Mouse (Mus musculus): ENCODE measurements around the gene Apol7b.

The Apol7b gene

DNA sequence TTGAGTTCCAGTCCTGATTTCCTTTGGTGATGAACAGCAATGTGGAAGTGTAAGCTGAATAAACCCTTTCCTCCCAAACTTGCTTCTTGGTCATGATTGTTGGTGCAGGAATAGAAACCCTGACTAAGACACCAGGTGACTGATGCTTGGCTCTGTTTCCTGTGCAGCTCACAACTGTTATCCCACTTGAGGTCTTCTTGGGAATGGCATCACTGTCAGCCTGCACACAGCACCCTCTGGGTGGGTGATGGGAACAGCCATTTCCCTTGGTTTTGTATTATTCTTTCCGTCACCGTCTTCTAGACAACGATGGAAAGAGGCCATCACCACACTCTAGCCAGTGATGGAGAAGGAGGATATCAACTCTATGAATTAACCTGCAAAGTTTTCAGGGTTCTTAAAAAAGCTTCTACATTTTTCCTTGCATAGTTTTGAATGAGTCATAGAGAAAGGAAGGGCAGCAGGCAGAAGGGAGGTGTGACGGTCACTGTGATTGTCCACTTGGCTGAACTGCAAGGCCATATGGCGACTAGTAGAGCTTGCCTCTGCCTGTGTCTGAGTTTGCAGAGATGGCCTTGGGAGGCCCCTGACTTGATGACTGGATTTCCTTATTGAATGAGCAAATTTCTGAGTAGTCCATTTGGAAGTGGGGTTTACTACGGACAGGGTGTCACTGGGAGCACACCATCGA is 62.8 kb downstream of the Apol7b start:
- DNase-seq (ENCODE audit: low spot score) = no peak

DNA sequence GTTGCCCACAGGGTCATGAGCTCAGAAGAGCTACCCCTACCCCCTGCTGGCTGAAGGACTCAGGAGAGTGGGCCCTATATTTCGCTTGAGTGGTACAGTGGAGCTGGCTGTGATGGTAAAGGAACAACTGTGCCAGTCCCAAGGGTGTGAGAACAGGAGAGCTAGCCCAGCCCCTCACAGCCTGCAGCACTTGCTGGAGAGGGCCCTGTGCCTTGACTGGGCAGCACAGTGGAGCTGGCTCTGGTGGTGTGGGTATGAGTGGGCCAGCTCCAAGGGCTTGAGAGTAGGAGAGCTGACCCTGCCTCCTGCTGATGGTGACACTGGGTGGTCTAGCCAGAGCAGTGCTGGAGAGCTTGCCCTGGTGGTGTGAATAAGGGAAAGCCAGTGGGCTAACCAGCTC is 64.4 kb downstream of the Apol7b start:
- no peak for DNase-seq (ENCODE audit: low spot score)

DNA sequence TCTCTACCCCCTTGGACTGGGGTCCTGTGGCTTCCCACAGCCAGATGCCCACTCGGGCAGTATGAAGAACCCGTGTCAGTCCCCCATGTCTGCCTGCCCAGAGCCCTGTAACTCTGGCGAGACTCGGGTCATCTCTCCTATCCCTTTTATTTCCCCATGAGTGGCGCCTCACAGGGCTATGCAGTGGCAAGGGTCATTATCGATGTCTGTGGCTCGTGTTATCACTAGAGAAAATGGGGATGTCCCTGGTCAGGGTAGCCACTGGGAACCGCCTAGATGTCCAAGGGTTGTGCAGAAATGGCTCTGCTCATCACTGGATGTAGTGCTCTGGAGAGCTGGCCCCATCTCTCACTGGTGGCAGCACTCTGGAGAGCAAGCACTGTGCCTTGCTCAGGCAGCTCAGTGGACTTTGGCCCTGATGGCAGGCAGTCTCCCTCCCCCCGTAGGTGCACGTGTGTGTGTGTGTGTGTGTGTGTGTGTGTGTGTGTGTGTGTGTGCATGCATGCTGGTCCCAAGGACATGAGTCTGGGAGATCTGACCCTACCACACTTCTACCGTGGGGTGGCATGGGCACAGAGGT is 64.9 kb downstream of the Apol7b start:
- no peak for DNase-seq (ENCODE audit: low spot score)

DNA sequence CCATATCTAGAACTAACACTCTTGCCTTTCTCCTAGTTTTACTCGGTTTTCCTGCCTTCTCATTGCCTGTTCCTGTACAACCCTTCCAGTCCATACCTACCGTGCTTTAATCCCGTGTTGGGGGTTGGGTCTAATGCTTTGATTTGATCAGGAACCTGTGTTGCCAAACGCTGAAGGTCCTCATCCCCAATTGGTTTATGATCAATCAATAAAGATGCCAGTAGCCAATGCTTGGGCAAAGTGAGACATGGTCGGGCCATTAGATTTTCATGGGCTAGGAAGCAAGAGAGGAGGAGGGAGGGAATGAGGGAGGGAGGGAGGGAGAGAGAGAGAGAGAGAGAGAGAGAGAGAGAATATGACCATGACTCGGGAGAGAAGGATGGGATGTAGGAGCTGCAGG is 65.8 kb downstream of the Apol7b start:
- no peak for DNase-seq (ENCODE audit: low spot score)

DNA sequence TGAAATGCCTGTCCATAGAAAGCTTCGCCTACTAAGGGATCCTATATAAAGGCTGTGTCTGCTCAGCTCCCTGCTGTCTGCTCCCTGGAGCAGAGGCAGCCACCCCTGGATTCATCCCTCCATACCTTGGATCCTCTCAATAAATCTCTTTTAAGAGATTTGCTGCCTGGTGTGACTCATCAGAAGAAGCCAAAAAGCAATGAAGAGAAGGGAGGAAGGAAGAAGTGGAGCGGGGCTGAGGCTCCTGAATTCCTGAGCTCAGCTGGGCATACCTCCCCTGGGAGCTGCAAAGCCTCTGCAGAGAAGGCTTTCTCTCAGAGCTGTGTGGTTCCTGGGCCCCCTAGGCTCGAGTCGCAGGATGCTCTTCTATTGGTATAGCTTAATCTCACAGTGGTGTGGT is 67.4 kb downstream of the Apol7b start:
- no peak for DNase-seq (ENCODE audit: low spot score)

DNA sequence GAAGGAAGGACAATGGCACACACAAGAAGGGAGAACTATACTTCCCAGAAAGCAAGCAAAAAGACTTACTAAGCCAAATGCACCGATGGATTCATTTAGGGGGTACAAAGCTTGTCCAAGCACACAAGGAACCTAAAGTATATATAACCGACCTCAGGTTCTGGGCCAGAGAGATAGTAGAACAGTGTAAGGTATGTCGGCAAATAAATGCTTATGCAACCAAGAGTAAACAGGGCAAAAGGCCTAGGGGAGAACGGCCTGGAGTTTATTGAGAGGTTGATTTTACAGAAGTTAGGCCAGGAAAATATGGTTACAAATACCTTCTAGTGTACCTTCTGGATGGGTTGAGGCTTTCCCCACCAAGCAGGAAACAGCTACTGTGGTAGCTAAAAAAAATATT is 69.9 kb downstream of the Apol7b start:
- no peak for DNase-seq (ENCODE audit: low spot score)

DNA sequence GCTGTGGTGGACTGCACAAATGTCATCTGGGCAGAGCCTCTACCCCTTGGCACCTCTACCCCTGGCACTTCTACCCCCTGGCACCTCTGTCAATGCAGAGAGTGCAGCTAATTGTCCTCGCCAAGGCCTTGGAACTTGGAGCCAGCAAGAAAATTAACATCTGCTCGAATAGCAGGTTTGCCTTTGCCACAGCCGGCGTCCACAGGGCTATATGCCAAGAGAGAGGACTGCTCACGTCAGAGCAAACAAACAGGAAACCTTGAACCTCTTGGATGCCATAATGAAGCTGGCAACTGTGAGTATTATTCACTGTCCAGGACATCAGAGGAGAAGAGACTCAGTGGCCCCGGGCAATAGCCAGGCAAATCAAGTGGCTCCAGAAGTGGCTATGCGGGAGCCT is 70.4 kb downstream of the Apol7b start:
- no peak for DNase-seq (ENCODE audit: low spot score)

Data from ovary, adult 18-20 months (tissue).